Mouse (Mus musculus): ENCODE data around the gene Maml3.

The Maml3 gene

GRCm38 (mm10) chr3:51651149-51651548 lies 453.7 kb downstream of the Maml3 start:
- DNase-seq, result no peak

- DNase-seq, result no peak
These were observed 454.9 kb downstream of the Maml3 start for GRCm38 (mm10) chr3:51649986-51650385.

GRCm38 (mm10) chr3:51649426-51649825 lies 455.4 kb downstream of the Maml3 start:
- no peak for DNase-seq

- peak; percentile 87 for DNase-seq
These were observed 456.7 kb downstream of the Maml3 start for GRCm38 (mm10) chr3:51648037-51648664.

GRCm38 (mm10) chr3:51647356-51647755 lies 457.5 kb downstream of the Maml3 start:
- no peak for DNase-seq

- no peak for DNase-seq
These were observed 458.6 kb downstream of the Maml3 start for GRCm38 (mm10) chr3:51646301-51646700.

GRCm38 (mm10) chr3:51645484-51645883 lies 459.4 kb downstream of the Maml3 start:
- DNase-seq, result no peak

GRCm38 (mm10) chr3:51638260-51638659 lies 466.6 kb downstream of the Maml3 start:
- no peak for DNase-seq

GRCm38 (mm10) chr3:51637326-51637725 lies 467.6 kb downstream of the Maml3 start:
- DNase-seq, result no peak

- DNase-seq, result no peak
These were observed 468.2 kb downstream of the Maml3 start for GRCm38 (mm10) chr3:51636700-51637099.

- no peak for DNase-seq
These were observed 468.9 kb downstream of the Maml3 start for GRCm38 (mm10) chr3:51635960-51636359.

Data from right cerebral cortex, adult 18-20 months (tissue).